Comparison of ENCODE assay signal across 8 mouse cellular contexts in the genomic region with DNA sequence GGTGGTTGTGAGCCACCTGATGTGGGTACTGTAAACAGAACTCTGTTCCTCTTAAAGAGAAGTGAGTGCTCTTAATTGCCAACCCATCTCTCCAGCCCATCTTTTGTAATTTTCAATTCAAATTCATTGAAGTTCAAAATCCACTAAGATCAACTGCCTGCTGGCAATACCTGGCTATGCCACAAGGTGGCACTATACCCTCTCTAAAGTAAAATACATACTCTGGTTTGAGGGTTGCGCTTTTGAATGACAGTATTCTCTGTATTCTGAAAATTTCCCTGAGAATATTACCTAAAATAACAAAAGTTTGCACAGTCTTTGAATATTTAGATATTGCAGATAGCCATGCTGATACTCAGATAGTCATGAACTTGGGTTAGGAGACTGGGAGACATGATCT. TPM values are rescaled to one million over a fixed set of nuclear protein-coding genes. Genes with fewer than 3 reads are reported as not detected.
DNase-seq lines count a peak whose midpoint lies in the region; ATAC-seq and TF ChIP-seq lines count a peak whose summit lies in the region.
"Had no signal": no experiment of that assay in that cellular context is flagged by ENCODE, and none has a peak within 500 bp of the region (broad histone marks: within the 10 kb centered on the region; RNA-seq: fewer than 3 reads in every experiment).

No protein-coding gene starts in this region.

- H3K4me2 ChIP-seq in embryonic facial prominence, embryonic 11.5 days (ENCODE audit: low read depth, low read length) = no peak overlapping the region
- H3K4me2 ChIP-seq in midbrain, embryonic 11.5 days = no peak overlapping the region
- H3K4me2 ChIP-seq: limb, embryonic 13.5 days had no signal

- no peak overlapping the region for H3K4me3 ChIP-seq in MEL (ENCODE audit: control insufficient read depth in 1 of 2, insufficient read depth in 1 of 2, low read depth in 2 of 2, low read length in 2 of 2)
- no peak overlapping the region for H3K4me3 ChIP-seq in embryonic facial prominence, embryonic 11.5 days (ENCODE audit: low read depth, low read length)
- H3K4me3 ChIP-seq in midbrain, embryonic 11.5 days (ENCODE audit: low read depth, low read length) = no peak overlapping the region
- H3K4me3 ChIP-seq: limb, embryonic 13.5 days had no signal

- no peak overlapping the region for H3K27ac ChIP-seq in MEL (ENCODE audit: control insufficient read depth, low read depth, low read length)
- H3K27ac ChIP-seq in embryonic facial prominence, embryonic 11.5 days (replicated peaks; ENCODE audit: low read depth, low read length) = no peak overlapping the region
- H3K27ac ChIP-seq in midbrain, embryonic 11.5 days (ENCODE audit: low read depth, low read length) = no peak overlapping the region
- H3K27ac ChIP-seq: limb, embryonic 13.5 days had no signal

- no peak for TF ChIP-seq POLR2A in MEL (IDR thresholded peaks at IDR 0.05; ENCODE audit: control insufficient read depth in 1 of 2, insufficient read depth in 1 of 2, low read depth in 1 of 2, low read length in 2 of 2, poor library complexity in 1 of 2)

- no peak for ATAC-seq in embryonic facial prominence, embryonic 11.5 days (replicated peaks; ENCODE audit: insufficient number of reproducible peaks, low FRiP score, low TSS enrichment, low read depth)
- ATAC-seq in hematopoietic stem cell, adult 5-6 weeks (replicated peaks in 1 of 2; ENCODE audit: insufficient read depth in 1 of 2, low FRiP score in 2 of 2, low TSS enrichment in 1 of 2, low read depth in 1 of 2, poor library complexity in 2 of 2, severe bottlenecking in 2 of 2) = peak; percentile 32 to 53; a peak in 2 of 4 replicates
- peak; percentile 33; the same call in 1 of the 2 replicates for ATAC-seq in midbrain, embryonic 11.5 days (ENCODE audit: low FRiP score)

- H3K27me3 ChIP-seq in MEL (ENCODE audit: control insufficient read depth in 1 of 2, insufficient read depth in 2 of 2, low read length in 2 of 2) = no peaks in the 10 kb centered on the region; a peak in 2 of 4 replicates
- H3K27me3 ChIP-seq in embryonic facial prominence, embryonic 11.5 days (ENCODE audit: control insufficient read depth, insufficient read depth, low read length) = no peaks in the 10 kb centered on the region
- no peaks in the 10 kb centered on the region for H3K27me3 ChIP-seq in midbrain, embryonic 11.5 days (ENCODE audit: control insufficient read depth, insufficient read depth, low read length)
- H3K27me3 ChIP-seq: limb, embryonic 13.5 days had no signal

- TF ChIP-seq CTCF in MEL (IDR thresholded peaks at IDR 0.05 in 2 of 3, conservative IDR thresholded peaks at IDR 0.05 in 1 of 3; ENCODE audit: control insufficient read depth in 1 of 3, insufficient read depth in 1 of 3, low read depth in 2 of 3, low read length in 3 of 3, poor library complexity in 1 of 3, severe bottlenecking in 1 of 3) = peak; percentile 41 to 89 (median 87)

- TF ChIP-seq EP300 in MEL (IDR thresholded peaks at IDR 0.05; ENCODE audit: low read depth in 1 of 2, low read length in 2 of 2) = no peak

- no peaks in the 10 kb centered on the region for H3K79me2 ChIP-seq in MEL (ENCODE audit: control insufficient read depth, insufficient read depth, low read length, poor library complexity)

- H3K9me3 ChIP-seq in MEL (replicated peaks; ENCODE audit: insufficient read depth, low read length) = no peaks in the 10 kb centered on the region
- no peaks in the 10 kb centered on the region for H3K9me3 ChIP-seq in embryonic facial prominence, embryonic 11.5 days (replicated peaks; ENCODE audit: control insufficient read depth, low read length)
- H3K9me3 ChIP-seq in midbrain, embryonic 11.5 days (ENCODE audit: control insufficient read depth, low read length) = no peaks in the 10 kb centered on the region
- H3K9me3 ChIP-seq: limb, embryonic 13.5 days had no signal

- H3K36me3 ChIP-seq in MEL (ENCODE audit: control insufficient read depth in 1 of 2, insufficient read depth in 2 of 2, low read length in 2 of 2) = no peaks in the 10 kb centered on the region
- H3K36me3 ChIP-seq in embryonic facial prominence, embryonic 11.5 days (replicated peaks; ENCODE audit: control insufficient read depth, insufficient read depth, low read depth, low read length) = no peaks in the 10 kb centered on the region
- no peaks in the 10 kb centered on the region; the same call in 1 of the 2 replicates for H3K36me3 ChIP-seq in midbrain, embryonic 11.5 days (ENCODE audit: control insufficient read depth, insufficient read depth, low read length)

- peaks cover 0 to 4% of the 10 kb centered on the region in 2 experiments; a peak in 1 of 4 replicates for H3K4me1 ChIP-seq in MEL (ENCODE audit: control insufficient read depth in 1 of 2, insufficient read depth in 2 of 2, low read length in 2 of 2)
- H3K4me1 ChIP-seq in embryonic facial prominence, embryonic 11.5 days (ENCODE audit: control insufficient read depth, insufficient read depth, low read length) = no peaks in the 10 kb centered on the region
- H3K4me1 ChIP-seq in midbrain, embryonic 11.5 days (ENCODE audit: control insufficient read depth, insufficient read depth, low read length) = 0 out of 2 replicates have a peak, but pooled peaks cover 2% of the 10 kb centered on the region
- H3K4me1 ChIP-seq: limb, embryonic 13.5 days had no signal

- no peak overlapping the region for H3K9ac ChIP-seq in MEL (ENCODE audit: control insufficient read depth, low read depth, low read length, poor library complexity, severe bottlenecking)
- no peak overlapping the region for H3K9ac ChIP-seq in embryonic facial prominence, embryonic 11.5 days (replicated peaks; ENCODE audit: low read length)
- H3K9ac ChIP-seq in midbrain, embryonic 11.5 days (ENCODE audit: low read length) = no peak overlapping the region
- H3K9ac ChIP-seq: limb, embryonic 13.5 days had no signal

- 51% methylated on average over 1 of the region's 1 CpGs for WGBS in embryonic facial prominence, embryonic 11.5 days
- WGBS in midbrain, embryonic 11.5 days = 63% methylated on average over 1 of the region's 1 CpGs

- peak; percentile 86 for TF ChIP-seq RAD21 in MEL (IDR thresholded peaks at IDR 0.05; ENCODE audit: low read depth, low read length)

- DNase-seq in MEL (ENCODE audit: low read depth, low spot score) = peak; percentile 74
- peak; percentile 75 to 76 for DNase-seq in adrenal gland, postnatal 36 days
- peak; percentile 87 for DNase-seq in embryonic facial prominence, embryonic 11.5 days (ENCODE audit: low spot score)
- peak; percentile 74 to 96 for DNase-seq in layer of hippocampus, postnatal 25 days (ENCODE audit: extremely low spot score in 1 of 2, low spot score in 1 of 2)
- DNase-seq in midbrain, embryonic 11.5 days (ENCODE audit: low spot score, missing footprints) = peak; percentile 98
- peak; percentile 22 for DNase-seq in spleen, adult 12 weeks (ENCODE audit: low spot score)

TF ChIP-seq in MEL, 35 proteins besides CTCF, POLR2A, EP300 and RAD21:
- TF ChIP-seq SMC3 (IDR thresholded peaks at IDR 0.05; ENCODE audit: low read depth, low read length) (peak; percentile 84), MYC (IDR thresholded peaks at IDR 0.05; ENCODE audit: low read depth, low read length) (no peak), ZC3H11A (IDR thresholded peaks at IDR 0.05; ENCODE audit: low read depth, low read length) (peak; percentile 63), KAT2A (conservative IDR thresholded peaks at IDR 0.05; ENCODE audit: low read depth, low read length) (no peak)
TF ChIP-seq in MEL: peak in this region for 2.

RNA-seq across cellular contexts. Expression of gene Slc18b1, which starts 18.4 kb away (rescaled TPM):
- total RNA-seq in MEL (2012; rRNA removed) = not detected in 2 replicates
- not detected for polyA plus RNA-seq in MEL (2012; ENCODE audit: insufficient read depth in 1 of 2, insufficient read length in 2 of 2, low read depth in 1 of 2, low replicate concordance in 2 of 2, missing spikeins in 1 of 2)
- 10 to 100 TPM; 29.5 to 33.6 TPM for total RNA-seq in adrenal gland, postnatal 36 days (2021)
- polyA plus RNA-seq in embryonic facial prominence, embryonic 11.5 days (2014; fragmentation: Nextera tagmentation; extraction: Ambion mirVana) = 21.5 and 22.5 TPM in 2 replicates
- total RNA-seq in hematopoietic stem cell, adult 5-6 weeks (2017) = 1.2 and 2.4 TPM in 2 replicates
- 10 to 100 TPM; 21.2 to 30.0 TPM for total RNA-seq in layer of hippocampus, postnatal 25 days (2021)
- 14.5 and 16.6 TPM in 2 replicates for polyA plus RNA-seq in midbrain, embryonic 11.5 days (2014; fragmentation: Nextera tagmentation; extraction: Ambion mirVana)

RNA-seq across cellular contexts. Expression of gene Rps12, which starts 28.1 kb away (rescaled TPM):
- 5,370 and 5,608 TPM in 2 replicates for total RNA-seq in MEL (2012; rRNA removed)
- 1,000 to 10,000 TPM in 1 of 2 experiments, 100 to 1,000 TPM in 1; 135 to 1,493 TPM for polyA plus RNA-seq in MEL (2012; ENCODE audit: insufficient read depth in 1 of 2, insufficient read length in 2 of 2, low read depth in 1 of 2, low replicate concordance in 2 of 2, missing spikeins in 1 of 2)
- 100 to 1,000 TPM; 451 to 467 TPM for total RNA-seq in adrenal gland, postnatal 36 days (2021)
- polyA plus RNA-seq in embryonic facial prominence, embryonic 11.5 days (2014; fragmentation: Nextera tagmentation; extraction: Ambion mirVana) = 126 and 139 TPM in 2 replicates
- total RNA-seq in hematopoietic stem cell, adult 5-6 weeks (2017) = 1,082 and 2,100 TPM in 2 replicates
- 100 to 1,000 TPM; 212 to 250 TPM for total RNA-seq in layer of hippocampus, postnatal 25 days (2021)
- polyA plus RNA-seq in midbrain, embryonic 11.5 days (2014; fragmentation: Nextera tagmentation; extraction: Ambion mirVana) = 118 and 132 TPM in 2 replicates

RNA-seq across cellular contexts. Expression of gene Vnn3, which starts 36.1 kb away (rescaled TPM):
- total RNA-seq in MEL (2012; rRNA removed) = not detected in 2 replicates
- polyA plus RNA-seq in MEL (2012; ENCODE audit: insufficient read depth in 1 of 2, insufficient read length in 2 of 2, low read depth in 1 of 2, low replicate concordance in 2 of 2, missing spikeins in 1 of 2) = not detected
- 10 to 100 TPM in 1 of 2 experiments, 1 to 10 TPM in 1; 8.5 to 77.2 TPM for total RNA-seq in adrenal gland, postnatal 36 days (2021)
- polyA plus RNA-seq in embryonic facial prominence, embryonic 11.5 days (2014; fragmentation: Nextera tagmentation; extraction: Ambion mirVana) = not detected in 2 replicates
- 1.0 TPM in 1 of 2 replicates, not detected in the other for total RNA-seq in hematopoietic stem cell, adult 5-6 weeks (2017)
- under 1 TPM in 1 of 2 experiments, not detected in 1; 0.26 TPM for total RNA-seq in layer of hippocampus, postnatal 25 days (2021)
- not detected in 2 replicates for polyA plus RNA-seq in midbrain, embryonic 11.5 days (2014; fragmentation: Nextera tagmentation; extraction: Ambion mirVana)
- polyA plus RNA-seq: limb, embryonic 13.5 days had no signal

Comparison
In these comparisons a context has a peak if more than half of its experiments do, and no peak if none do; other contexts are left out.
1. DNase-seq: peak in every context shown above with its lines; median percentile 98 in midbrain, embryonic 11.5 days; 87 in embryonic facial prominence, embryonic 11.5 days; 85 in layer of hippocampus, postnatal 25 days; 76 in adrenal gland, postnatal 36 days; 74 in MEL; 22 in spleen, adult 12 weeks.